Mouse (Mus musculus): ENCODE measurements around the gene Kat6b. TPM values are rescaled to one million over a fixed set of nuclear protein-coding genes. Genes with fewer than 3 reads are reported as not detected.
A peak's percentile ranks its signal among the peaks of the same experiment; 100 is the strongest.
"Not testable (repeated sequence)": the region's sequence is repeated elsewhere in the genome, so short reads cannot be mapped to it uniquely, and the experiment has no call there.

Gene Kat6b
- polyA plus RNA-seq, 1 experiment from 2014 or later, result 23.7 TPM

GRCm38 (mm10) chr14:21488426-21489115, 7.3 kb downstream of the Kat6b start:
- not testable (repeated sequence) for H3K9me3 ChIP-seq; ATAC-seq (replicated peaks); H3K4me1 ChIP-seq; H3K4me2 ChIP-seq; H3K9ac ChIP-seq; H3K36me3 ChIP-seq (replicated peaks); H3K4me3 ChIP-seq; H3K27me3 ChIP-seq (replicated peaks)
- 0 out of 2 replicates have a peak overlapping the region, but pooled peaks have one; percentile 0 for H3K27ac ChIP-seq
- WGBS, result 60% methylated on average over 8 of the region's 9 CpGs

- WGBS, result 30% methylated on average over 3 of the region's 3 CpGs
- Histone ChIP-seq H3K9ac (no peak overlapping the region), H3K4me2 (no peak overlapping the region), H3K4me3 (no peak overlapping the region), H3K36me3 (replicated peaks) (no peaks in the 10 kb centered on the region), H3K4me1 (0 out of 2 replicates have a peak, but pooled peaks cover 5% of the 10 kb centered on the region), H3K9me3 (no peaks in the 10 kb centered on the region), H3K27ac (0 out of 2 replicates have a peak overlapping the region, but pooled peaks have one; percentile 0), H3K27me3 (replicated peaks) (no peaks in the 10 kb centered on the region)
- no peak for ATAC-seq (replicated peaks)
Observed at GRCm38 (mm10) chr14:21489116-21489485, 7.9 kb downstream of the Kat6b start.

- ATAC-seq (replicated peaks), result no peak
- H3K27me3 ChIP-seq (replicated peaks), result no peaks in the 10 kb centered on the region
- H3K9me3 ChIP-seq, result no peaks in the 10 kb centered on the region
- 72% methylated on average over 4 of the region's 4 CpGs for WGBS
- H3K4me1 ChIP-seq, result 0 out of 2 replicates have a peak, but pooled peaks cover 5% of the 10 kb centered on the region
- no peak overlapping the region for H3K27ac ChIP-seq
- H3K36me3 ChIP-seq (replicated peaks), result no peaks in the 10 kb centered on the region
- H3K4me3 ChIP-seq, result no peak overlapping the region
- no peak overlapping the region for H3K4me2 ChIP-seq
- no peak overlapping the region for H3K9ac ChIP-seq
Observed at GRCm38 (mm10) chr14:21490141-21490540, 8.9 kb downstream of the Kat6b start.

- peak overlapping the region; percentile 61 for H3K4me3 ChIP-seq
- H3K36me3 ChIP-seq (replicated peaks), result no peaks in the 10 kb centered on the region
- ATAC-seq (replicated peaks), result no peak
- 2% methylated on average over 7 of the region's 7 CpGs for WGBS
- H3K9me3 ChIP-seq, result no peaks in the 10 kb centered on the region
- no peaks in the 10 kb centered on the region for H3K27me3 ChIP-seq (replicated peaks)
- peak overlapping the region; percentile 98 for H3K27ac ChIP-seq
- H3K4me1 ChIP-seq, result peaks cover 31% of the 10 kb centered on the region
- H3K9ac ChIP-seq, result peak overlapping the region; percentile 92
- peak overlapping the region; percentile 87 for H3K4me2 ChIP-seq
Observed at GRCm38 (mm10) chr14:21498361-21498996, 17.2 kb downstream of the Kat6b start.

GRCm38 (mm10) chr14:21499011-21499581, 17.9 kb downstream of the Kat6b start:
- no peaks in the 10 kb centered on the region for H3K27me3 ChIP-seq (replicated peaks)
- no peak for ATAC-seq (replicated peaks)
- H3K4me1 ChIP-seq, result peaks cover 31% of the 10 kb centered on the region
- peak overlapping the region; percentile 98 for H3K27ac ChIP-seq
- no peaks in the 10 kb centered on the region for H3K36me3 ChIP-seq (replicated peaks)
- WGBS, result under 1% methylated on average over 31 of the region's 33 CpGs
- H3K9me3 ChIP-seq, result no peaks in the 10 kb centered on the region
- H3K9ac ChIP-seq, result peak overlapping the region; percentile 92
- H3K4me2 ChIP-seq, result peak overlapping the region; percentile 87
- peak overlapping the region; percentile 61 for H3K4me3 ChIP-seq

- Histone ChIP-seq H3K27ac (peak overlapping the region; percentile 98), H3K4me1 (peaks cover 31% of the 10 kb centered on the region), H3K36me3 (replicated peaks) (no peaks in the 10 kb centered on the region), H3K9ac (peak overlapping the region; percentile 92), H3K9me3 (no peaks in the 10 kb centered on the region), H3K27me3 (replicated peaks) (no peaks in the 10 kb centered on the region), H3K4me3 (peak overlapping the region; percentile 61), H3K4me2 (peak overlapping the region; percentile 87)
- peak; percentile 41 for ATAC-seq (replicated peaks)
- WGBS, result under 1% methylated on average over 51 of the region's 57 CpGs
Observed at GRCm38 (mm10) chr14:21499631-21500153, 18.5 kb downstream of the Kat6b start.

GRCm38 (mm10) chr14:21500154-21501047, 19.2 kb downstream of the Kat6b start:
- WGBS, result 0% methylated on average over 71 of the region's 75 CpGs
- Histone ChIP-seq H3K27ac (peak overlapping the region; percentile 98), H3K27me3 (replicated peaks) (no peaks in the 10 kb centered on the region), H3K4me2 (peak overlapping the region; percentile 87), H3K4me1 (peaks cover 31% of the 10 kb centered on the region), H3K4me3 (peak overlapping the region; percentile 61), H3K9me3 (no peaks in the 10 kb centered on the region), H3K9ac (peak overlapping the region; percentile 92), H3K36me3 (replicated peaks) (no peaks in the 10 kb centered on the region)
- ATAC-seq (replicated peaks), result peak; percentile 97

GRCm38 (mm10) chr14:21501048-21501657, 19.9 kb downstream of the Kat6b start:
- Histone ChIP-seq H3K4me1 (peaks cover 31% of the 10 kb centered on the region), H3K27me3 (replicated peaks) (no peaks in the 10 kb centered on the region), H3K36me3 (replicated peaks) (no peaks in the 10 kb centered on the region), H3K4me2 (peak overlapping the region; percentile 52), H3K9me3 (no peaks in the 10 kb centered on the region), H3K9ac (peak overlapping the region; percentile 62), H3K4me3 (peak overlapping the region; percentile 61), H3K27ac (peak overlapping the region; percentile 98)
- ATAC-seq (replicated peaks), result no peak
- WGBS, result 1% methylated on average over 30 of the region's 38 CpGs

- 78% methylated on average over 4 of the region's 4 CpGs for WGBS
- no peak overlapping the region for H3K9ac ChIP-seq
- H3K4me1 ChIP-seq, result peaks cover 22% of the 10 kb centered on the region
- H3K27ac ChIP-seq, result no peak overlapping the region
- H3K27me3 ChIP-seq (replicated peaks), result no peaks in the 10 kb centered on the region
- no peak overlapping the region for H3K4me3 ChIP-seq
- no peaks in the 10 kb centered on the region for H3K36me3 ChIP-seq (replicated peaks)
- H3K4me2 ChIP-seq, result no peak overlapping the region
- no peak for ATAC-seq (replicated peaks)
- H3K9me3 ChIP-seq, result no peaks in the 10 kb centered on the region
Observed at GRCm38 (mm10) chr14:21505036-21505435, 23.8 kb downstream of the Kat6b start.

GRCm38 (mm10) chr14:21507046-21507445, 25.8 kb downstream of the Kat6b start:
- Histone ChIP-seq H3K4me2 (no peak overlapping the region), H3K27ac (no peak overlapping the region), H3K27me3 (replicated peaks) (no peaks in the 10 kb centered on the region), H3K9me3 (no peaks in the 10 kb centered on the region), H3K9ac (no peak overlapping the region), H3K4me3 (no peak overlapping the region), H3K36me3 (replicated peaks) (no peaks in the 10 kb centered on the region), H3K4me1 (peaks cover 14% of the 10 kb centered on the region)
- WGBS, result 78% methylated on average over 5 of the region's 5 CpGs
- no peak for ATAC-seq (replicated peaks)

- no peak for ATAC-seq (replicated peaks)
- no peak overlapping the region for H3K4me2 ChIP-seq
- 89% methylated on average over 3 of the region's 3 CpGs for WGBS
- H3K4me3 ChIP-seq, result no peak overlapping the region
- H3K27ac ChIP-seq, result no peak overlapping the region
- no peaks in the 10 kb centered on the region for H3K27me3 ChIP-seq (replicated peaks)
- no peaks in the 10 kb centered on the region for H3K4me1 ChIP-seq
- H3K9ac ChIP-seq, result no peak overlapping the region
- no peaks in the 10 kb centered on the region for H3K36me3 ChIP-seq (replicated peaks)
- no peaks in the 10 kb centered on the region for H3K9me3 ChIP-seq
Observed at GRCm38 (mm10) chr14:21509111-21509905, 28.1 kb downstream of the Kat6b start.
